ENCODE assay signal across 8 mouse cellular contexts in genomic region chr3:146337861-146338281, GRCm38 (mm10).
DNase-seq lines count a peak whose midpoint lies in the region; ATAC-seq lines count a peak whose summit lies in the region.

No protein-coding gene starts in this region.

- peak; percentile 19 to 38 for DNase-seq in kidney, postnatal 4 days
- no peak for DNase-seq in kidney, adult 18-20 months
- no peak for DNase-seq in forebrain, embryonic 10.5 days (ENCODE audit: extremely low spot score, low spot score)
- peak; percentile 51 to 62 for DNase-seq in layer of hippocampus, postnatal 10 days (ENCODE audit: low spot score in 2 of 2)
- DNase-seq in gastrocnemius, adult 8-10 months (ENCODE audit: low spot score in 2 of 2) = no peak
- no peak for DNase-seq in gastrocnemius, postnatal 14 days
- DNase-seq in B cell, adult 2 months = no peak

- peak; percentile 83 for ATAC-seq in midbrain, embryonic 15.5 days (replicated peaks)

- peaks cover 2% of the 10 kb centered on the region; the same call in 1 of the 2 replicates for H3K27me3 ChIP-seq in forebrain, embryonic 10.5 days (ENCODE audit: poor library complexity, severe bottlenecking)
- no peaks in the 10 kb centered on the region for H3K27me3 ChIP-seq in midbrain, embryonic 15.5 days (replicated peaks)

- H3K36me3 ChIP-seq in forebrain, embryonic 10.5 days (replicated peaks) = no peaks in the 10 kb centered on the region
- no peaks in the 10 kb centered on the region for H3K36me3 ChIP-seq in midbrain, embryonic 15.5 days (replicated peaks)

- peaks cover 36% of the 10 kb centered on the region for H3K4me1 ChIP-seq in forebrain, embryonic 10.5 days
- H3K4me1 ChIP-seq in midbrain, embryonic 15.5 days = peaks cover 24% of the 10 kb centered on the region

- no peak overlapping the region for H3K4me3 ChIP-seq in forebrain, embryonic 10.5 days
- H3K4me3 ChIP-seq in midbrain, embryonic 15.5 days = peak overlapping the region; percentile 21; the same call in 1 of the 2 replicates

- H3K9ac ChIP-seq in midbrain, embryonic 15.5 days = peak overlapping the region; percentile 30; the same call in 1 of the 2 replicates

- WGBS in forebrain, embryonic 10.5 days = 27% methylated on average over 7 of the region's 7 CpGs
- WGBS in midbrain, embryonic 15.5 days = under 1% methylated on average over 7 of the region's 7 CpGs

- intact Hi-C loops in gastrocnemius, postnatal 14 days (cut with DNase I; ENCODE audit: low total_unique reads) = no loop called here

- peak overlapping the region; percentile 47 for H3K4me2 ChIP-seq in midbrain, embryonic 15.5 days

- H3K27ac ChIP-seq in forebrain, embryonic 10.5 days = peak overlapping the region; percentile 60
- peak overlapping the region; percentile 76 for H3K27ac ChIP-seq in midbrain, embryonic 15.5 days

- H3K9me3 ChIP-seq in forebrain, embryonic 10.5 days = no peaks in the 10 kb centered on the region
- H3K9me3 ChIP-seq in midbrain, embryonic 15.5 days = no peaks in the 10 kb centered on the region

Comparison
In these comparisons a context has a peak if more than half of its experiments do, and no peak if none do; other contexts are left out.
1. DNase-seq: peak in kidney, postnatal 4 days (2 of 2) and layer of hippocampus, postnatal 10 days (2 of 2); none in kidney, adult 18-20 months (single experiment), forebrain, embryonic 10.5 days (single experiment), gastrocnemius, adult 8-10 months (0 of 2), gastrocnemius, postnatal 14 days (single experiment) and B cell, adult 2 months (0 of 2).